Mouse (Mus musculus): ENCODE measurements at regions not wholly inside any gene's neighbourhood (a gene's known extent, or its start where the extent isn't known, plus 50 kb on each side); places are given as distances from the start of the nearest gene placed in this dataset.
"Not testable (repeated sequence)": the region's sequence is repeated elsewhere in the genome, so short reads cannot be mapped to it uniquely, and the experiment has no call there.

DNA sequence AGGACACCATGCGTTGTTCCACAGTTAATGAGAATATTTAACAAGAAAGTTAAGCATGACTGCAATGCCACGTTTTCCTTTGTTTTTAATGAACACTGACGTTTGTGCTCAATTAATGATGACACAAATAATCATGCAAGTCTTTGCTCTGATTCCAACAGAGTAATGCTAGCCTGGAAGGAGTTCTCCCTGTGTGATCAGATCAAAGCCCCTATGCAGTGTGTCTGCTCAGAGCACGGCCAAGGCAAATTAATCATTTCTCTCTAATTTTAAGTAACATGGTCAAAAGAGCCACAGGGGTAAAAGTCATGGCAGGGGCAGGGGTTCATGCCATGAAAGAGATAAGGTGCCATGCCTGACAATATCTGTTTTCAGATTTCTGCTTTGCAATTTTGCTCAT lies 618.2 kb upstream of the Cdh8 start:
- Histone ChIP-seq H3K9ac (no peak overlapping the region), H3K36me3 (replicated peaks) (no peaks in the 10 kb centered on the region), H3K9me3 (no peaks in the 10 kb centered on the region), H3K4me3 (replicated peaks) (no peak overlapping the region), H3K27me3 (no peaks in the 10 kb centered on the region), H3K4me2 (no peak overlapping the region), H3K4me1 (no peaks in the 10 kb centered on the region), H3K27ac (no peak overlapping the region)
- WGBS = 50% methylated on average over 4 of the region's 4 CpGs
- ATAC-seq (ENCODE audit: low FRiP score) = no peak

DNA sequence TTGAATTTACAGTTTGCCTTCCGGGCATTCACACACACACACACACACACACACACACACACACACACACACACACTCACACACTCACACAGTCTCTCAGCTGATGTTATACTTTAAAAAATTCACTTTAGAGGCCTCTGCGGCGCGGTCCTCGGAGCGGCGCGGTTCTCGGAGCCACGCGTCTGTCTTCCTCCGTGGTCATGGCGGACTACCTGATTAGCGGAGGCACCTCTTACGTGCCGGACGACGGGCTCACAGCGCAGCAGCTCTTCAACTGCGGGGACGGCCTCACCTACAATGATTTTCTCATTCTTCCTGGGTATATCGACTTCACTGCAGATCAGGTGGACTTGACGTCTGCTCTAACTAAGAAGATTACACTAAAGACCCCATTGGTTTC lies 614.1 kb upstream of the Cdh8 start:
- 97% methylated on average over 23 of the region's 23 CpGs for WGBS
- not testable (repeated sequence) for ATAC-seq (ENCODE audit: low FRiP score); H3K4me3 ChIP-seq (replicated peaks); H3K4me2 ChIP-seq; H3K9ac ChIP-seq; H3K4me1 ChIP-seq; H3K27ac ChIP-seq; H3K27me3 ChIP-seq; H3K36me3 ChIP-seq (replicated peaks); H3K9me3 ChIP-seq

DNA sequence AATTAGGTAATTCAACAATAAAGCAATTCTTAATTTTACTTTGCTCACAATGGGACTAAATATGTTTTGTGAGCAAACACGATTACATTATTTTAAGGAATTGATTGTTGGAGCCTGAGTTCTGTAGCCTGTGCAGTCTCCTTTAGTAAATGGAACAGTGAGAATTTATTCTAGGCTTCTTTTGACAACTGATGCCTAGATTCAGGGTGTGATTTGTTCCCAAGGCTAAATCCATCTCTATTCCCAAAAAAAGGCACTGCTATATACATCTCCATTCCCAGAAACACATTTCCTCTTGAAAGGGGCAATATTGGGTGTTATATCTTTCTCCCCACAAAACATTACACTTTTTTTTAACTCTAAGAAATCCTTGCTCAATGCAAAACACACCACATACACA lies 599.4 kb upstream of the Cdh8 start:
- H3K36me3 ChIP-seq (replicated peaks) = no peaks in the 10 kb centered on the region
- no peaks in the 10 kb centered on the region for H3K9me3 ChIP-seq
- H3K9ac ChIP-seq = no peak overlapping the region
- ATAC-seq (ENCODE audit: low FRiP score) = no peak
- no peak overlapping the region for H3K27ac ChIP-seq
- H3K27me3 ChIP-seq = no peaks in the 10 kb centered on the region
- WGBS = 85% methylated on average over 1 of the region's 1 CpGs
- H3K4me2 ChIP-seq = no peak overlapping the region
- H3K4me3 ChIP-seq (replicated peaks) = no peak overlapping the region
- H3K4me1 ChIP-seq = no peaks in the 10 kb centered on the region

DNA sequence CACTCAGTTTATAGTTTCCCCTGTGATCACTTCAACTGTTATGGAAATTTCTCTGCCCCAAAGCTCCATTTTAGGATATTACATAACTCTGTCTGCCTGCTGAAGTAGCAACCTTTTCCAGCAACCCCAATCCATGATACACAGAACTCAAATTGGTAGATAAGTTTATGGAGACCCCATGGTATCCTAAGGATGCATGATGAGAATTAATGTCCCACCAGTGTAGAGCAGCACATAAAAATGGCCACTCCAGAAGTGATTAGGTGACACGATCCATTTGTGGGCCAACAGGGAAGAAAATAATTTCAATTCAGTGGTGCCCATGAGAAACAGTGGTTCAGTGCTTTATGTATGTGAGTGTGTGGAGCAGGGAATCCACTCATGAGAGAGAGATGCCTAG lies 583.3 kb upstream of the Cdh8 start:
- Histone ChIP-seq H3K4me1 (no peaks in the 10 kb centered on the region), H3K27me3 (no peaks in the 10 kb centered on the region), H3K9me3 (no peaks in the 10 kb centered on the region), H3K27ac (no peak overlapping the region), H3K4me2 (no peak overlapping the region), H3K36me3 (replicated peaks) (no peaks in the 10 kb centered on the region), H3K4me3 (replicated peaks) (no peak overlapping the region), H3K9ac (no peak overlapping the region)
- ATAC-seq (ENCODE audit: low FRiP score) = no peak
- WGBS = 93% methylated on average over 1 of the region's 1 CpGs

DNA sequence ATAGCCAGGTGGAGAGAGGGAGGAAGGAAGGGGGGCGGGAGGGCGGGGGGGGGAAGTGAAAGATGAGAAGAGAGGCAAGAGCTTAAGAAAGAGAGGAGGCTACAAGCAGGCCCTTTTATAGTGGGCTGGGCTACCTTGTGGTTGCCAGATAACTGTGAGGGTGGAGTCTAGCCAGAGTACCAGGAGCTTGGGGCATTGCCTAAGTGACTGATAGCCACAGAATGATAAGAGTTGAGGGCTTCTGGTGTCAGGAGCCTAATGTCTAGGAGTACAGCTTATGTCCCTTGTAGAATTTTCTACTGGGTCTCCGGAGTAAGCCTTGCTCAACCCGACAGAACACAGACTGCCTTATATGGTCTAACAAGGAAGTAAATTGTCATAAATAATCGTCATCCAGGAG lies 567.4 kb upstream of the Cdh8 start:
- Histone ChIP-seq H3K27me3 (no peaks in the 10 kb centered on the region), H3K4me1 (no peaks in the 10 kb centered on the region), H3K36me3 (replicated peaks) (no peaks in the 10 kb centered on the region), H3K9me3 (no peaks in the 10 kb centered on the region), H3K4me3 (replicated peaks) (no peak overlapping the region), H3K4me2 (no peak overlapping the region), H3K27ac (no peak overlapping the region), H3K9ac (no peak overlapping the region)
- no peak for ATAC-seq (ENCODE audit: low FRiP score)
- 78% methylated on average over 5 of the region's 5 CpGs for WGBS

DNA sequence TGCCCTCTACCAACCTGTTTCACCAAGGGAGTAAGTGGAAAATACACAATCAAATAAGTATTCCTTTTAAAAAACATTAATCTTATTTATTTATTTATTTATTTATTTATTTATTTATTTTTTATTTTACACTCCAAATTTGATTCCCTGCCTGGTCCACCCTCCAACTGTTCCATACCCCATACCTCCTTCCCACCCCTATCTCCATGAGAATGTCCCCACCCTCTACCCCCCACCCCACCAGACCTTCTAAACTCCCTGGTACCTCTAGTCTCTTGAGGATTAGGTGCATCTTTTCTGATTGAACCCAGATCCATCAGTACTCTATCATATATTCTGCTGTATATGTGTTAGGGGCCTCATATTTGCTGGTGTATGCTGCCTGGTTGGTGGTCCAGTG lies 538.4 kb upstream of the Cdh8 start:
- no peak overlapping the region for H3K4me2 ChIP-seq
- no peaks in the 10 kb centered on the region for H3K36me3 ChIP-seq (replicated peaks)
- no peak overlapping the region for H3K27ac ChIP-seq
- H3K9ac ChIP-seq = no peak overlapping the region
- H3K9me3 ChIP-seq = no peaks in the 10 kb centered on the region
- ATAC-seq (ENCODE audit: low FRiP score) = no peak
- H3K4me3 ChIP-seq (replicated peaks) = no peak overlapping the region
- no peaks in the 10 kb centered on the region for H3K27me3 ChIP-seq
- no peaks in the 10 kb centered on the region for H3K4me1 ChIP-seq

DNA sequence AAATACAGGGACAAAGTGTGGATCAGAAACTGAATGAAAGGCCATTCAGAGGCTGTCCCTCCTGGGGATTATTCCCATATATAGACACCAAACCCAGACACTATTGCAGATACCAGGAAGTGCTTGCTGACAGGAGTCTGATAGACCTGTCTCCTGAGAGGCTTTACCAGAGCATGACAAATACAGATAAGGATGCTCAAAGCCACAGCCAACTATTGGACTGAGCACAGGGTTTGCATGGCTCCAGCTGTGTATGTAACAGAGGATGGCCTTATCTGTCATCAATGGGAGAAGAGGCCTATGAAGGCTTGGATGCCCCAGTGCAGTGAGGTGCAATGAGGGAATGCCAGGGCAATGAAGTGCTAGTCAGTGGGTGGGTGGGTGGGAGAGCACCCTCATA lies 537.6 kb upstream of the Cdh8 start:
- no peak for ATAC-seq (ENCODE audit: low FRiP score)
- Histone ChIP-seq H3K9me3 (no peaks in the 10 kb centered on the region), H3K36me3 (replicated peaks) (no peaks in the 10 kb centered on the region), H3K27ac (no peak overlapping the region), H3K4me3 (replicated peaks) (no peak overlapping the region), H3K9ac (no peak overlapping the region), H3K4me1 (no peaks in the 10 kb centered on the region), H3K27me3 (no peaks in the 10 kb centered on the region), H3K4me2 (no peak overlapping the region)

DNA sequence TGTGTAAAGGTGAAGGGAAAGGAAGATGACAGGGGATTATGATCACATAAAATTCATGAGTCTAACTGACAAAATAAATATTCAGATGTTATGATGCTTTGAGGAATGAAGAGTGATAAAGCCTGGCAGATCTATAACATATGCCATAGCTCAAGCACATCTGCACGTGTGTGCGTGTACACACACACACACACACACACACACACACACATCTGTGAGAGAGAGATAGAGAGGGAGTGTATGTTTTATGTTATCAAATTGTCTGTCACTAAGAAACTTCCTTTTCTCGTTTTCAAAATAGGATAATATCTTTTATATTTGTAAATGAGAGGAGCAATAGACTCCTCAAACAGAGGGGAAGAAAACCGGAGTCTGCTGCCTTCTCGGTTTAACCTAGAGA lies 516.9 kb upstream of the Cdh8 start:
- H3K9me3 ChIP-seq = no peaks in the 10 kb centered on the region
- no peak for ATAC-seq (ENCODE audit: low FRiP score)
- H3K36me3 ChIP-seq (replicated peaks) = no peaks in the 10 kb centered on the region
- no peak overlapping the region for H3K27ac ChIP-seq
- H3K27me3 ChIP-seq = no peaks in the 10 kb centered on the region
- H3K4me2 ChIP-seq = no peak overlapping the region
- no peak overlapping the region for H3K9ac ChIP-seq
- WGBS = 89% methylated on average over 5 of the region's 5 CpGs
- no peaks in the 10 kb centered on the region for H3K4me1 ChIP-seq
- H3K4me3 ChIP-seq (replicated peaks) = no peak overlapping the region
